Mouse (Mus musculus): Measurements from ENCODE around the gene Helt.

Helt gene

GRCm38 (mm10) chr8:46294181-46294892 is at the start of gene Helt:
TSS of gene Helt (minus strand) at chr8:46294671.
- in situ Hi-C loops (cut with MboI, MseI): no loop called here

DNA sequence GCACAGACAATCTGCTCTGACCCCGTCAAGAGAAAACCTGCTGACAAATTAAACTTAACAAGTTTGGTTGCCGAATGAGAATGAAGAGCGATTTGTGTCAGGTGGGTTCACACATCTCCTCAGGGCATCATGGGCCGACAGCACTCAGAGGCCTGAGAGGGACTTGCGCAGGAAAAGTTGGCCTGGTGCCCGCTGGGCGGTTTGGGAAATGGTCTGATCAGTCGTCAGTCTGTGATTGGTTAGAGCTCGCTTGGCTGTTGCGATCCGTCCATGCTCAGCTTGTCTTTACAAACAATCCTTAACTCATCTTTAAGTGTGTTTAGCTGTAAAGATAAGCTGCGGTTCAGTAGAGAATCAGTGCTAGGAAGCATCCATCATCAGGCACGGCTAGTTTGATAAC is 47.8 kb upstream of the Helt start:
- in situ Hi-C loops (cut with MboI, MseI): no loop called here

GRCm38 (mm10) chr8:46340381-46341273 is 46.2 kb upstream of the Helt start:
- in situ Hi-C loops (cut with MboI, MseI): no loop called here

DNA sequence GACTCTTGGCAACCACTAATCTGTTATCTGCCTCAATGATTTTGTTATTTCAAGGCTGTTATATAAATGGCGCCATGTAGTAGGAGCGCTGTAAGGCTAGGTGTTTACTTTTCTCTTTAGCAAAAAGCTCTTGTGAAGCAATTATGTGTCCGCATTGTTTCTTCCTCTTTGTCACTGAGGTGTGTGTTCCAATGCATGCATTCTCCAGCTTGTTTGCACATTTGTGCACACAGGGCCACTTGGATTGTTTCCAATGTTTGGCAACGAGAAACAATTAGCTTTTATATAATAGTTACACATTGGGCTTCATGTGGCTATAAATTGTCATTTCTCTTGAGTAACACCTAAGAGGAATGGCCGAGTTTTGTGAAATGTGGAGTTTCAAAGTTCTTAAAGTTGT is 44.8 kb upstream of the Helt start:
- in situ Hi-C loops (cut with MboI, MseI): no loop called here

GRCm38 (mm10) chr8:46336351-46336750 is 41.9 kb upstream of the Helt start:
- in situ Hi-C loops (cut with MboI, MseI): no loop called here

GRCm38 (mm10) chr8:46332389-46333061 is 38.1 kb upstream of the Helt start:
- in situ Hi-C loops (cut with MboI, MseI): no loop called here

- in situ Hi-C loops (cut with MboI, MseI): no loop called here
Measured at GRCm38 (mm10) chr8:46331801-46332200, 37.3 kb upstream of the Helt start.

DNA sequence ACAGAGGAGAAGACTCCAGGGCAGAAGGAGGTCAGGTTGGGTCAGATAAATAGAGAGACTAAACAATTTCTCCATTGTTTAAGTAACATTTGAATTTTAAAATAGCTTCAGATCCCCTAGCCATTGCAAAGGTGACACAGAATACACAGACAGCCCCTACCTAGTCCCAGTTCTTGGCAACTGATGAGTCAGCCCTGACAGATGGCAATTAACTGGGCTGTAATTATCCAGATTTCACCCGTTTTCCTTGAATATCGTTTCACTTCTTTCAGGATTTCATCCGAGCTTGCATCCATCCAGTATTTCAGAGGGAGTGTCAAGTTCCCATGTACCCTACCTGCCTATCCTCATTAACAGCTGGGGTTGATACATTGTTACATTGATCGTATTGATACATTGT is 34.9 kb upstream of the Helt start:
- in situ Hi-C loops (cut with MboI, MseI): no loop called here

- in situ Hi-C loops (cut with MboI, MseI): no loop called here
Measured at GRCm38 (mm10) chr8:46327284-46327683, 32.8 kb upstream of the Helt start.

- in situ Hi-C loops (cut with MboI, MseI): no loop called here
Measured at GRCm38 (mm10) chr8:46326715-46327114, 32.2 kb upstream of the Helt start.

DNA sequence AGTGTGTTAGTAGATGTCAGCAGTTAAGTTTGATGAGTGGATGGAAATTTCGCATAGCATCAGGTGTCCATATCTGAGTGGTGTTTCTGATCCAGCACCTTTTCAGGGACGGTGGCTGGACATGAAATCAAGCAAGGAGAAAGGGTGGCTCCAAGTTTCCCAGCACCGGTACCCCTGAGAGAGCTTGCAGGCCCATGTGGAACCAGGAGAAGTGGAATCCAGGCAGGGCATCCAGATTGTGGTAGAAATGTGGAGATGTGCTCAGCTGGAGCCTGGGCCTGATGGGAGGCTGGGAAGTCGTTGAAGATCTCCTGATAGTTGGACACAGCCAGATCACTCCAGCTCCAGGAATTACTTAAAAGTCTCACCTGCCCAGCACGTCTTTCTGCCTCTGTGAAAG is 30.2 kb upstream of the Helt start:
- in situ Hi-C loops (cut with MboI, MseI): loop anchor here (25.0 kb wide), 1 partner anchor 638 kb away; no protein-coding TSS in a partner anchor

- in situ Hi-C loops (cut with MboI, MseI): loop anchor here (25.0 kb wide), 1 partner anchor 639 kb away; no protein-coding TSS in a partner anchor
Measured at GRCm38 (mm10) chr8:46323672-46324191, 29.3 kb upstream of the Helt start.

GRCm38 (mm10) chr8:46322833-46323232 is 28.4 kb upstream of the Helt start:
- in situ Hi-C loops (cut with MboI, MseI): loop anchor here (25.0 kb wide), 1 partner anchor 639 kb away; no protein-coding TSS in a partner anchor

DNA sequence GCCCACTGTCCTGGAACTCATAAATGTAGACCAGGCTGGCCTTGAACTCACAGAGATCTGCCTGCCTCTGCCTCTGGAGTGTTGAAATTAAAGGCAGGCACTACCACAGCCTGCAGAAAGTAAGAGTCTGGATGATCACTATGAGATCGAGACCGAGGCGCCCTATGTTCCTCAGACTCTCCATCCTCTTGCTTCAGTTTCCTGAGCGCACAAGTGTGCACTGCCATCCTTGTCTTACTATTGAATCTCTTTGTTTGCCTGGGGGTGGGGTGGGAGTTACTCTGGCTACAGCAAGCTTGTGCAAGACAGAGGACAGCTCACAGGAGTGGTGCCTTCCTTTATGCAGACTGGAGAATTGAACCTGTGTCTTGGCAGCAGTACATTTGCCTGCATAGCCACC is 27.9 kb upstream of the Helt start:
- in situ Hi-C loops (cut with MboI, MseI): loop anchor here (25.0 kb wide), 1 partner anchor 640 kb away; no protein-coding TSS in a partner anchor

DNA sequence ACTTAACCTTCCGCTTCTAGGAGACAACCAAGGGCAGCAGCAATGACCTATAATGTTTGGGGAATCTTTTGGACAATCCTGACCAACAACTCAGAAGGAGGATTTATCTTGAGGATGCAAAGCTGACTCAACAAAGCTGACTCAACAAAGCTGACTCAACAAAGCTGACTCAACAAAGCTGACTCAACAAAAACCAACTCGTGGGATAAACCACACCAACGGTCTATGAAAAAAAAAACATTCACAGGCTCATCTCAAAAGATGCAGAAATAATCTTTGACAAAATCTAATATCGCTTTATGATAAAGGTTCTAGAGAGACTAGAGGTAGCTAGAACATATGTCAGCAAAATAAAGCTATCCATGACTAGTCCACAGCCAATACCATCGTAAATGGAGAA is 24.3 kb upstream of the Helt start:
- in situ Hi-C loops (cut with MboI, MseI): loop anchor here (25.0 kb wide), 1 partner anchor 643 kb away; no protein-coding TSS in a partner anchor

GRCm38 (mm10) chr8:46317161-46317560 is 22.7 kb upstream of the Helt start:
- in situ Hi-C loops (cut with MboI, MseI): loop anchor here (25.0 kb wide), 1 partner anchor 645 kb away; no protein-coding TSS in a partner anchor

DNA sequence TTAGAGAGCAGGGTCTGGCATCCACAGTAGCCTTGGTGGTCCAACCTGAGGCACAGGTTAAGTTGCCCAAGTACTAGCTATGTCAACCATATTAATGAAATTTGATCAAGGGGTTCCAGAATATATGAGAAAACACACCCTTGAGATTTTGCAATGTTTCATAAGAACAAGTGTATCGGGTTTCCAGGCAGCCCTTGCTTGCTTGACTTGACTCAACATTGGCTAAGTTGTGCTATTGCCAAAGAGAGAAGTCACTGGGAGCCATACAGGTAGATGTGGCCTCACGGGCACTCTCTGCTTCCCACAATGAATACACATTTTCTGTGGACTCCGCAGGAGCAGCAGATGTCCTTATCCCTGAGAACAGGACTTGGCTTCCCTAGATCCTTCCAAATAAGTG is 19.3 kb upstream of the Helt start:
- in situ Hi-C loops (cut with MboI, MseI): loop anchor here (5.0 to 25.0 kb wide), 3 partner anchors 66 to 649 kb away; no protein-coding TSS in a partner anchor

DNA sequence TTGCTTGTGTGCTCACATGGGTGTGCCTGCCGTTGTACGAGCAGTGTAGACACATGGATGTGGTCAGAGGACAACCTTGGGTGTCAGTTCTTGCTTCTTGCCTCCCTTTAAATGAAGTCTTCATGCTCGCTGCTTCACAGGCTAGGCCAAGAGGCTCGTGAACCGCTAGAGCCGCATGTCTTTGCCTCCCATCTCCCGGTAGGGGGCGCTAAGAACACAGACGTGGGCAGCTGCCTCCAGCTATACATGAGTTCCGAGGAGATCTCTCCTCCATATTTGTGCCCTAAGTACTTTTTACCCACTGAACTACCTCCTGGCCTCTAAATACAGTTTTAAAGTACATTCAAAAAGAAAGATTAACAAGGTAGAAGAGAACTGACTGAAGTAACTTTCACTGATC is 16.7 kb upstream of the Helt start:
- in situ Hi-C loops (cut with MboI, MseI): loop anchor here (5.0 to 25.0 kb wide), 3 partner anchors 64 to 651 kb away; no protein-coding TSS in a partner anchor

- in situ Hi-C loops (cut with MboI, MseI): loop anchor here (25.0 kb wide), 1 partner anchor 654 kb away; no protein-coding TSS in a partner anchor
Measured at GRCm38 (mm10) chr8:46308189-46308588, 13.7 kb upstream of the Helt start.

DNA sequence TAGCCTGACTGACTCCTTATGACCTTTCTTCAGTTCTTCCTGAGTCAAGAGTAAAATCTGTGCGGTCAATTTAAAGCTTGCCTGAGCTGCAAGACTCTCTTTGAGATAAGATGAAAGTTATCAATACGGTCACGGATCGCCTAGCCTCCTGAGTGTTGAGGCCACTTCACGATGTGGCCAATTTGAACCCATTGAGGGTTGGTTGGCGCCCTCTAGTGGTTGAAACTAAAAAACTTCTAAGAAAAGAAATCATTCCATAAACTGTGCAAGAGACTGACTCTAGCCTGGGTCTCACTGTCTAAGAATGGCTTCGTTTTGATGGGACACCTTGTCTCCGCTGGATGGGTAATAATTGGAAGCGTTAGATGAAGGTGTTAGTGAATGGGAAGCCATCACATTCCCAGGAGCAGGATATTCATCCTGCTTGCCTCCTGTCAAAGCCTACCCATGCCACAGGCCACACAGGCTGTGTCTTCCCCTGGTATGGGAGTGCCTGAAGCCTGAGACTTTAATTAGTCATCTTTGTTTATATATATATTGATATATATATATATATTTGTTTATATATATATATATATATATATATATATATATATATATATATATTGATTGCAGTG is 11.4 kb upstream of the Helt start:
- in situ Hi-C loops (cut with MboI, MseI): loop anchor here (25.0 kb wide), 1 partner anchor 656 kb away; no protein-coding TSS in a partner anchor

GRCm38 (mm10) chr8:46302121-46302520 is 7.7 kb upstream of the Helt start:
- in situ Hi-C loops (cut with MboI, MseI): loop anchor here (25.0 kb wide), 1 partner anchor 660 kb away; no protein-coding TSS in a partner anchor
